Mouse (Mus musculus): Measurements from ENCODE around the gene C1d. TPM values are rescaled to one million over a fixed set of nuclear protein-coding genes. Genes with fewer than 3 reads are reported as not detected.
"Not testable (repeated sequence)": the region's sequence is repeated elsewhere in the genome, so short reads cannot be mapped to it uniquely, and the experiment has no call there.

The C1d gene
- polyA plus RNA-seq, 1 experiment from 2014 or later, result 114 TPM

DNA sequence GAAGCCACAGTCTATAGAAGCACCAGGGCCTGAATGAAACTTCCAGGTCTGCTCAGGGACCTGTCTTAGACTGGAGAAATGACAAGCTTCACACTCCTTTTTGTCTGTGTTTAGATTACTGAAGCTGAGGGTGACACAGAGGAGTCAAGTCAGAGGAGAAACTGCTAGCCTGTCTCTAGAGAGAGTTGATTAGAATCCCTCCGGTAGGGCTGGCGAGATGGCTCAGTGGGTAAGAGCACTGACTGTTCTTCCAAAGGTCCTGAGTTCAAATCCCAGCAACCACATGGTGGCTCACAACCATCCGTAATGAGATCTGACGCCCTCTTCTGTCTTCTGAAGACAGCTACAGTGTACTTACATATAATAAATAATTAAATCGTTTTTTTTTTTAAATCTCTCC, 18.8 kb upstream of the C1d start:
- not testable (repeated sequence) for H3K27me3 ChIP-seq (ENCODE audit: control insufficient read depth, insufficient read depth, low read length); H3K4me2 ChIP-seq (ENCODE audit: low read depth); ATAC-seq (ENCODE audit: insufficient read depth, low FRiP score, low TSS enrichment); H3K4me1 ChIP-seq (ENCODE audit: control insufficient read depth, insufficient read depth, low read length); DNase-seq (ENCODE audit: low spot score); H3K36me3 ChIP-seq (ENCODE audit: control insufficient read depth, insufficient read depth, low read length); H3K9me3 ChIP-seq (ENCODE audit: control insufficient read depth, low read length); H3K27ac ChIP-seq (ENCODE audit: low read depth, low read length); H3K9ac ChIP-seq (ENCODE audit: low read length); H3K4me3 ChIP-seq (ENCODE audit: low read depth, low read length)
- WGBS, result 92% methylated on average over 5 of the region's 5 CpGs

DNA sequence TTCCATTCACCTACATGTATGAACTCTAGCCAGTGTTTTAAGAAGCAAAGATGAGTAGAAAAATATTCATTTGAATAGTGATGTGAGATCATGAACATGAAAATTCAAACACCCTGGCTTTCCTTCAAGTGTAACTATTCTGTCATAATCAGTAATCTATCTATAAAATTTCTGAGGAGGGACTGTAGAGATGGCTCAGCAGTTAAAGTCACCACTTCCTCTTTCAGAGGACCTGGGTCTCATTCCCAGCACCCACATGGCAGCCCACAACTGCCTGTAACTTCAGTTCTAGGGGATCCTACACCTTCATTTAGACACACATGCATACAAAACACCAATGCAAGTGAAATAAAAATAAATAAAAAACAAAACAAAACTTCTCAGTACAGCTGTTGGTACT, 8.7 kb upstream of the C1d start:
- DNase-seq (ENCODE audit: low spot score) (no peak), ATAC-seq (ENCODE audit: insufficient read depth, low FRiP score, low TSS enrichment) (no peak)
- H3K4me1 ChIP-seq (ENCODE audit: control insufficient read depth, insufficient read depth, low read length), result no peaks in the 10 kb centered on the region
- no peaks in the 10 kb centered on the region for H3K36me3 ChIP-seq (ENCODE audit: control insufficient read depth, insufficient read depth, low read length)
- no peak overlapping the region for H3K4me3 ChIP-seq (ENCODE audit: low read depth, low read length)
- H3K9me3 ChIP-seq (ENCODE audit: control insufficient read depth, low read length), result no peaks in the 10 kb centered on the region
- H3K27me3 ChIP-seq (ENCODE audit: control insufficient read depth, insufficient read depth, low read length), result no peaks in the 10 kb centered on the region
- no peak overlapping the region for H3K4me2 ChIP-seq (ENCODE audit: low read depth)
- no peak overlapping the region for H3K27ac ChIP-seq (ENCODE audit: low read depth, low read length)
- no peak overlapping the region for H3K9ac ChIP-seq (ENCODE audit: low read length)

DNA sequence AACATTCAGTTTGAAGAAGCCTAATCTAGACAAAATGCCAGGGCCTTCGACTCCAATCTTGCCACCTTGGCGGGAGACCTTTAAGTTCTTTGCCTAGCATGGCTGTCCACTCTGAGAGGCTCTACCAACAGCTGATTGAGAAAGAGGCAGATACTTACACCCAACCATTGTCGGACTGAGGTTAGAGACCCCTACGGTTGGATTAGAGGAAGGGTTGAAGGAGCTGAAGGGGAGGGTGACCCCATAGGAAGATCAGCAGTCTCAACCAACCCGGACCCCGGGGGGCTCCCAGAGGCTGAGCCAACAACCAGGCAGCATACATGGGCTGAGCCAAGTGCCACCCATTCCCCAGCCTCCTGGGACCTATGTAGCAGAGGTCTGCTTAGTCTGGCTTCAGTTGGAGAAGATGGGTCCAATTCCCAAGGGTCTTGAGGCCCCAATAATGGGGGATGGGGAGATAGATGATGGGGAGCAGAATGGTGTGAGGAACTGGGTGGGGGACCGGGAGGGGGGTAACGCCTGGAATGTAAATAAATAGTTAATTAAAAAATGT, 490 bp upstream of the C1d start:
- WGBS, result 70% methylated on average over 8 of the region's 8 CpGs
- Histone ChIP-seq H3K27ac (ENCODE audit: low read depth, low read length) (no peak overlapping the region), H3K9me3 (ENCODE audit: control insufficient read depth, low read length) (no peaks in the 10 kb centered on the region), H3K4me1 (ENCODE audit: control insufficient read depth, insufficient read depth, low read length) (0 out of 2 replicates have a peak, but pooled peaks cover 2% of the 10 kb centered on the region), H3K4me3 (ENCODE audit: low read depth, low read length) (peak overlapping the region; percentile 71), H3K9ac (ENCODE audit: low read length) (0 out of 2 replicates have a peak overlapping the region, but pooled peaks have one; percentile 2), H3K4me2 (ENCODE audit: low read depth) (peak overlapping the region; percentile 58), H3K36me3 (ENCODE audit: control insufficient read depth, insufficient read depth, low read length) (no peaks in the 10 kb centered on the region), H3K27me3 (ENCODE audit: control insufficient read depth, insufficient read depth, low read length) (no peaks in the 10 kb centered on the region)
- ATAC-seq (ENCODE audit: insufficient read depth, low FRiP score, low TSS enrichment) (peak; percentile 76), DNase-seq (ENCODE audit: low spot score) (peak; percentile 13)

DNA sequence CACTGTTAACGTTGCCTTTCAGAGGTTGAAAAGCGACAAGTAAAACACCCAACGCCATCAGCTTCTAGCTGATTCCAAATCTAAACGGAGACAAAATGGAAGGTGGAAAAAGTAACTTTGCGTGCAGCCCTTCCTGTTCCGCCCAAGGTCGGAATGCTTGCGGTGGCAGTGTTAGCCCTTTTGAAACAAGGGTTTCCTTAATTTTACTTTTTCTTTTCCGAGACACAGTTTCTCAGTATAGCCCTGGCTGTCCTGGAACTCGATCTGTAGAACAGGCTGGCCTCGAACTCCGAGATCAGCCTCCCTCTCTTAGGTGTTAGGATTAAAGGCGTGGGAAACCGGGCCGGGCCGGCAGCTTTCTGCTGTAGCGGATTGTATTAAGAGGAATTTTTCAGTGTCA, 482 bp downstream of the C1d start:
- Histone ChIP-seq H3K4me1 (ENCODE audit: control insufficient read depth, insufficient read depth, low read length) (0 out of 2 replicates have a peak, but pooled peaks cover 2% of the 10 kb centered on the region), H3K4me2 (ENCODE audit: low read depth) (peak overlapping the region; percentile 58), H3K9me3 (ENCODE audit: control insufficient read depth, low read length) (no peaks in the 10 kb centered on the region), H3K9ac (ENCODE audit: low read length) (peak overlapping the region; percentile 82), H3K27me3 (ENCODE audit: control insufficient read depth, insufficient read depth, low read length) (no peaks in the 10 kb centered on the region), H3K36me3 (ENCODE audit: control insufficient read depth, insufficient read depth, low read length) (no peaks in the 10 kb centered on the region), H3K27ac (ENCODE audit: low read depth, low read length) (peak overlapping the region; percentile 85), H3K4me3 (ENCODE audit: low read depth, low read length) (peak overlapping the region; percentile 71)
- under 1% methylated on average over 17 of the region's 17 CpGs for WGBS
- 0 out of 2 replicates have a peak, but pooled peaks have one; percentile 16 for ATAC-seq (ENCODE audit: insufficient read depth, low FRiP score, low TSS enrichment)
- DNase-seq (ENCODE audit: low spot score), result no peak

DNA sequence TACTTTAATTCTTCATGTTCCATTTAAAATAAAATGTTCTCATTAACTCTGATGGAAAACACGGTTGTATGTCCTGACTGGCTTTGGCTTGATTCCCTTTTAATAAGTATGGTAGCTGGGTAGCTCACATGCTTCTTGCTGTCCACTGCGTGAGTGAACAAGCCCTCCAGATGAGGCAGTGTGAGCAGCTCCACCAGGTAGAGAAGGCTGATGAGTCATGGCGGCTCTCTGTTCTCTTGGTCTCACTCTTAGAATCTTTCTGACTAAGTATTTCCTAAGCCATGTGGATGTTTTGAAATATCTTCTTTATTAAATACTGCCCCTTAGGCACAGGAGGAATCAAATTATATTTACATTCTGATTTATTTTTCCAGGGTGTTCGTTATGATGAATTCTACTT, 9.8 kb downstream of the C1d start:
- Histone ChIP-seq H3K4me1 (ENCODE audit: control insufficient read depth, insufficient read depth, low read length) (no peaks in the 10 kb centered on the region), H3K4me3 (ENCODE audit: low read depth, low read length) (no peak overlapping the region), H3K27ac (ENCODE audit: low read depth, low read length) (no peak overlapping the region), H3K36me3 (ENCODE audit: control insufficient read depth, insufficient read depth, low read length) (no peaks in the 10 kb centered on the region), H3K27me3 (ENCODE audit: control insufficient read depth, insufficient read depth, low read length) (no peaks in the 10 kb centered on the region), H3K4me2 (ENCODE audit: low read depth) (no peak overlapping the region), H3K9ac (ENCODE audit: low read length) (no peak overlapping the region), H3K9me3 (ENCODE audit: control insufficient read depth, low read length) (no peaks in the 10 kb centered on the region)
- no peak for DNase-seq (ENCODE audit: low spot score)
- WGBS, result 96% methylated on average over 4 of the region's 4 CpGs
- no peak for ATAC-seq (ENCODE audit: insufficient read depth, low FRiP score, low TSS enrichment)

DNA sequence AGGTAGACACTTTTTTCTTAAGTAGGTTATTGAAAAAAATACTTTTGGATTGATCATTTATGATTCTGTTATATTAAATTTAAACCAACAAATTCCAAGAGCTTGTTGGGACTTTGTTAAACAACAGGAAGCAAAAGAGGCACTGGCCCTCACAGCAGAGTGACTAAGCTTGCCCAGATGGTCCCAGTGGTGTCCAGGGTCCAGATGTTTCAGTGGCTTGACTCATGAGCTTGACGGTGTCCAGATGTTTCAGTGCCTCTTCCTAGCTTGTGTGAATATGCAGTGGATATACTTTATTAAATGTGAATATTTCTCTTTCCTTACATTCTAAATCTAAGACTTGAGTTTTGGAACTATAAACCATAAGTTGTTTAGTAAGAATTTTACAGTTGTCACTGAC, 11.4 kb downstream of the C1d start:
- WGBS, result 63% methylated on average over 1 of the region's 1 CpGs
- Histone ChIP-seq H3K27ac (ENCODE audit: low read depth, low read length) (no peak overlapping the region), H3K36me3 (ENCODE audit: control insufficient read depth, insufficient read depth, low read length) (no peaks in the 10 kb centered on the region), H3K4me2 (ENCODE audit: low read depth) (no peak overlapping the region), H3K4me1 (ENCODE audit: control insufficient read depth, insufficient read depth, low read length) (no peaks in the 10 kb centered on the region; the same call in 1 of the 2 replicates), H3K9me3 (ENCODE audit: control insufficient read depth, low read length) (no peaks in the 10 kb centered on the region), H3K27me3 (ENCODE audit: control insufficient read depth, insufficient read depth, low read length) (no peaks in the 10 kb centered on the region), H3K9ac (ENCODE audit: low read length) (no peak overlapping the region), H3K4me3 (ENCODE audit: low read depth, low read length) (no peak overlapping the region)
- no peak for ATAC-seq (ENCODE audit: insufficient read depth, low FRiP score, low TSS enrichment)
- no peak for DNase-seq (ENCODE audit: low spot score)

DNA sequence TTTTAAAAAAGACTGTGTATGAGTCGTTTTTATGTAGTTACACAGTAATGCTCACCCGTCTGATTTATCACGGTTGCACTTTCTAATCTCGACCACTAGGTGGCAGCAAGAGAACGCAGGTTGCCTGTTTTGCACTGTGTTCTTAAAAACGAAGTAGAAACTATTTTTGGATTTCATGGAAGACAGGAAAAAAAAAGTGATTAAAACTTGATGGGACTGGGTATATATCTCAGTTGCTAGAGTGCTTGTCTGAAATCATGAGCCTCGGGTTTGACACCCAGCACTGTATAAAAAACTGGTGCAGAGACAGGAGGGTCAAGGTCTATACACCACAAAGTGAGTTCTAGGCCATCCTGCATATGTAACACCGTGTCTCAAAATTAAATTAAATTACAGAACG, 22.6 kb downstream of the C1d start:
- Histone ChIP-seq H3K27ac (ENCODE audit: low read depth, low read length) (no peak overlapping the region), H3K4me3 (ENCODE audit: low read depth, low read length) (no peak overlapping the region), H3K36me3 (ENCODE audit: control insufficient read depth, insufficient read depth, low read length) (no peaks in the 10 kb centered on the region), H3K4me1 (ENCODE audit: control insufficient read depth, insufficient read depth, low read length) (no peaks in the 10 kb centered on the region), H3K27me3 (ENCODE audit: control insufficient read depth, insufficient read depth, low read length) (no peaks in the 10 kb centered on the region), H3K9me3 (ENCODE audit: control insufficient read depth, low read length) (no peaks in the 10 kb centered on the region), H3K9ac (ENCODE audit: low read length) (no peak overlapping the region), H3K4me2 (ENCODE audit: low read depth) (no peak overlapping the region)
- 16% methylated on average over 9 of the region's 9 CpGs for WGBS
- peak; percentile 74 for ATAC-seq (ENCODE audit: insufficient read depth, low FRiP score, low TSS enrichment)
- peak; percentile 55 for DNase-seq (ENCODE audit: low spot score)

DNA sequence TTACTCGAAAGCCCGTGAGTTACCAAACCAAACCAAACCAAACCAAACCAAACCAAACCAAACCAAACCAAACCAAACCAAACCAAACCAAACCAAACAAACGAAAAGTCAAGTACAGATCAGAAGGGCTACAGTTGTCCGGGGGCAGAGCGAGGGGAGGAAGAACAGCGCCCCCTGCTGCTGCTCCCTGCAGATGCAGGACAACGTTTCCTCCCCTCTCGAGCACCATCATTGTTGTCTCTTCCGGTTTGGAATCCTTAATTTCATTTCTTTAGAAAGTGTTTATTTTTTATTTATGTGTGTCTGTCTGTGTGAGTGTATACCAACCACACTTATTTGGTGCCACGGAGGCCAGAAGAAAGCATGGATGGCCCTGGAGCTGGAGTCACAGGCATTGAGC, 26.7 kb downstream of the C1d start:
- no peaks in the 10 kb centered on the region for H3K9me3 ChIP-seq (ENCODE audit: control insufficient read depth, low read length)
- H3K36me3 ChIP-seq (ENCODE audit: control insufficient read depth, insufficient read depth, low read length), result no peaks in the 10 kb centered on the region
- H3K27me3 ChIP-seq (ENCODE audit: control insufficient read depth, insufficient read depth, low read length), result no peaks in the 10 kb centered on the region
- H3K9ac ChIP-seq (ENCODE audit: low read length), result no peak overlapping the region
- no peak for ATAC-seq (ENCODE audit: insufficient read depth, low FRiP score, low TSS enrichment)
- H3K4me2 ChIP-seq (ENCODE audit: low read depth), result no peak overlapping the region
- WGBS, result 74% methylated on average over 10 of the region's 10 CpGs
- H3K4me3 ChIP-seq (ENCODE audit: low read depth, low read length), result no peak overlapping the region
- no peaks in the 10 kb centered on the region for H3K4me1 ChIP-seq (ENCODE audit: control insufficient read depth, insufficient read depth, low read length)
- H3K27ac ChIP-seq (ENCODE audit: low read depth, low read length), result no peak overlapping the region
- no peak for DNase-seq (ENCODE audit: low spot score)

DNA sequence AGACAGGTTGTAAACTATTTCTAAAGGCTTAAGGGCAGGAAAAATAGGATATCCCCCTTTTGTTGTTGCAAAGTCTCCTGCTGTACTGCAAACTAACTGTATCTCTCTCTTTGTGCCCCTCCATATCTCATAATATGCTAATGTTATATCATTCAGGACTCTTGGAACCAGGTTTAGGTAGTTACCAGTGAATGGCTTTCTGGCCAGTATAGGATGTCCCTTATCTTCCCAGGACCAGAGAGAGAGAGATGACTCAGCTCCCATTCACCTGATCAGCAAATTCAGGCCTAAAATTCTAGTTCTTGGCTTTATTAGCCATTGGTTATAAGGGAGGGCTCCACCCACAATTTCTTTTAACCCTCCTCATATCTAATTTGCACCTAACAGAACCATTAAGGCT, 31.5 kb downstream of the C1d start:
- Histone ChIP-seq H3K27me3 (ENCODE audit: control insufficient read depth, insufficient read depth, low read length) (no peaks in the 10 kb centered on the region), H3K4me1 (ENCODE audit: control insufficient read depth, insufficient read depth, low read length) (no peaks in the 10 kb centered on the region), H3K9me3 (ENCODE audit: control insufficient read depth, low read length) (no peaks in the 10 kb centered on the region), H3K27ac (ENCODE audit: low read depth, low read length) (no peak overlapping the region), H3K36me3 (ENCODE audit: control insufficient read depth, insufficient read depth, low read length) (no peaks in the 10 kb centered on the region), H3K4me2 (ENCODE audit: low read depth) (no peak overlapping the region), H3K9ac (ENCODE audit: low read length) (no peak overlapping the region), H3K4me3 (ENCODE audit: low read depth, low read length) (no peak overlapping the region)
- ATAC-seq (ENCODE audit: insufficient read depth, low FRiP score, low TSS enrichment) (no peak), DNase-seq (ENCODE audit: low spot score) (no peak)

All from neural tube, embryonic 11.5 days (tissue).